Mouse (Mus musculus) liver, embryonic 16.5 days (tissue): ENCODE results near the gene Tas1r3. TPM values are rescaled to one million over a fixed set of nuclear protein-coding genes. Genes with fewer than 3 reads are reported as not detected.

Experiments used
- ATAC-seq: fragments of 200-750 bp; cut with Nextera tagmentation; 2 replicates; pipeline ENCODE4 v1.8.0; 2017; ENCODE audit warnings: low read depth, mild to moderate bottlenecking, moderate number of reproducible peaks, moderate library complexity
- H3K27ac ChIP-seq: fragments of 300-500 bp; sonication (generic); 2 replicates; pipeline ENCODE4 v1.5.1; 2014; ENCODE audit warnings: mild to moderate bottlenecking, low read length
- H3K27me3 ChIP-seq: fragments of 300-500 bp; sonication (generic); 2 replicates; pipeline ENCODE4 v1.6.1; 2014; ENCODE audit warnings: low read depth, low read length, mixed read lengths; ENCODE audit not compliant: control insufficient read depth, insufficient read depth
- H3K36me3 ChIP-seq: fragments of 300-500 bp; sonication (generic); 2 replicates; pipeline ENCODE4 v1.6.1; 2014; ENCODE audit warnings: mild to moderate bottlenecking; ENCODE audit not compliant: control insufficient read depth, insufficient read depth
- H3K4me1 ChIP-seq: fragments of 300-500 bp; sonication (generic); 2 replicates; pipeline ENCODE4 v1.6.1; 2014; ENCODE audit warnings: low read depth, low read length, mixed read lengths; ENCODE audit not compliant: control insufficient read depth
- H3K4me2 ChIP-seq: fragments of 300-500 bp; sonication (generic); 2 replicates; pipeline ENCODE4 v1.6.1; 2014; ENCODE audit warnings: low read depth, low read length, mixed read lengths
- H3K4me3 ChIP-seq: fragments of 300-500 bp; sonication (generic); 2 replicates; pipeline ENCODE4 v1.5.1; 2014; ENCODE audit warnings: low read depth, mild to moderate bottlenecking, low read length
- H3K9ac ChIP-seq: fragments of 300-500 bp; sonication (generic); 2 replicates; pipeline ENCODE4 v1.6.1; 2014; ENCODE audit warnings: low read depth, low read length
- H3K9me3 ChIP-seq: fragments of 300-500 bp; sonication (generic); replicated peaks from 2 replicates; pipeline ENCODE4 v1.6.1; 2016; ENCODE audit warnings: low read length; ENCODE audit not compliant: control insufficient read depth
- WGBS: fragments of 180-500 bp; shearing (Covaris S2); extraction: QIAGEN DNeasy Blood & Tissue Kit; methylation state at CpG from one replicate; pipeline ENCODE4 v1.1.7; 2014; ENCODE audit not compliant: insufficient replicate concordance; 5-methylcytosine and 5-hydroxymethylcytosine counted together
- polyA plus RNA-seq: library from polyadenylated mRNA; unstranded; fragments of >200 nt; fragmentation: Nextera tagmentation; extraction: Ambion mirVana; gene quantifications from 2 replicates; pipeline ENCODE4 v1.2.1, GENCODE M21; 2015

Tas1r3 gene
- polyA plus RNA-seq, 1 experiment from 2014 or later: 0.14 TPM

- no peaks in the 10 kb centered on the region for H3K9me3 ChIP-seq
- no peaks in the 10 kb centered on the region for H3K27me3 ChIP-seq
- peak overlapping the region; percentile 77 for H3K9ac ChIP-seq
- peak overlapping the region; percentile 51 for H3K27ac ChIP-seq
- H3K36me3 ChIP-seq: peaks cover 12% of the 10 kb centered on the region
- 4% methylated on average over 22 of the region's 22 CpGs for WGBS
- peak; percentile 17 for ATAC-seq
- H3K4me2 ChIP-seq: peak overlapping the region; percentile 96
- H3K4me1 ChIP-seq: peaks cover 28% of the 10 kb centered on the region
- H3K4me3 ChIP-seq: peak overlapping the region; percentile 83
Observed at GRCm38 (mm10) chr4:155868614-155869298, 5.6 kb upstream of the Tas1r3 start.

GRCm38 (mm10) chr4:155861787-155862186 lies 1.4 kb downstream of the Tas1r3 start:
- 70% methylated on average over 7 of the region's 7 CpGs for WGBS
- ATAC-seq: peak; percentile 17; the same call in 1 of the 2 replicates
- H3K36me3 ChIP-seq: peaks cover 15% of the 10 kb centered on the region

GRCm38 (mm10) chr4:155859318-155859717 lies 3.8 kb downstream of the Tas1r3 start:
- Histone ChIP-seq H3K27ac (no peak overlapping the region), H3K9me3 (no peaks in the 10 kb centered on the region), H3K4me2 (no peak overlapping the region), H3K4me3 (no peak overlapping the region), H3K27me3 (no peaks in the 10 kb centered on the region), H3K9ac (no peak overlapping the region), H3K4me1 (peaks cover 13% of the 10 kb centered on the region), H3K36me3 (peaks cover 14% of the 10 kb centered on the region)
- 0 out of 2 replicates have a peak, but pooled peaks have one; percentile 7 for ATAC-seq
- WGBS: 35% methylated on average over 13 of the region's 13 CpGs

More at GRCm38 (mm10) chr4:155861787-155862186, 1.4 kb downstream of the Tas1r3 start:
- no peak overlapping the region for H3K4me2 ChIP-seq
- H3K4me1 ChIP-seq: peaks cover 2% of the 10 kb centered on the region
- no peaks in the 10 kb centered on the region for H3K9me3 ChIP-seq
- H3K27ac ChIP-seq: no peak overlapping the region
- H3K27me3 ChIP-seq: no peaks in the 10 kb centered on the region
- H3K9ac ChIP-seq: no peak overlapping the region
- H3K4me3 ChIP-seq: no peak overlapping the region

- Histone ChIP-seq H3K27ac (0 out of 2 replicates have a peak overlapping the region, but pooled peaks have one; percentile 19), H3K4me3 (no peak overlapping the region), H3K27me3 (no peaks in the 10 kb centered on the region), H3K9ac (no peak overlapping the region), H3K36me3 (peaks cover 14% of the 10 kb centered on the region), H3K9me3 (no peaks in the 10 kb centered on the region), H3K4me2 (no peak overlapping the region), H3K4me1 (peaks cover 13% of the 10 kb centered on the region)
- ATAC-seq: peak; percentile 42
- WGBS: 31% methylated on average over 3 of the region's 3 CpGs
Observed at GRCm38 (mm10) chr4:155856881-155857280, 6.3 kb downstream of the Tas1r3 start.

- Histone ChIP-seq H3K4me2 (no peak overlapping the region), H3K36me3 (peaks cover 14% of the 10 kb centered on the region), H3K27ac (no peak overlapping the region), H3K27me3 (no peaks in the 10 kb centered on the region), H3K4me1 (peaks cover 13% of the 10 kb centered on the region), H3K4me3 (no peak overlapping the region), H3K9me3 (no peaks in the 10 kb centered on the region), H3K9ac (no peak overlapping the region)
- no peak for ATAC-seq
- 80% methylated on average over 12 of the region's 12 CpGs for WGBS
Observed at GRCm38 (mm10) chr4:155856071-155856470, 7.1 kb downstream of the Tas1r3 start.

- peaks cover 14% of the 10 kb centered on the region for H3K36me3 ChIP-seq
- WGBS: 86% methylated on average over 12 of the region's 12 CpGs
- H3K9me3 ChIP-seq: no peaks in the 10 kb centered on the region
- no peak for ATAC-seq
- no peak overlapping the region for H3K27ac ChIP-seq
- H3K4me3 ChIP-seq: no peak overlapping the region
- no peaks in the 10 kb centered on the region for H3K27me3 ChIP-seq
- no peak overlapping the region for H3K4me2 ChIP-seq
- H3K9ac ChIP-seq: no peak overlapping the region
- peaks cover 16% of the 10 kb centered on the region for H3K4me1 ChIP-seq
Observed at GRCm38 (mm10) chr4:155854991-155855390, 8.2 kb downstream of the Tas1r3 start.

- whole genome bisulfite sequencing: 87% methylated on average over 9 of the region's 9 CpGs
- Histone ChIP-seq H3K27ac (no peak overlapping the region), H3K9me3 (no peaks in the 10 kb centered on the region), H3K36me3 (peaks cover 14% of the 10 kb centered on the region), H3K4me3 (no peak overlapping the region), H3K27me3 (no peaks in the 10 kb centered on the region), H3K4me2 (no peak overlapping the region), H3K9ac (no peak overlapping the region), H3K4me1 (peaks cover 32% of the 10 kb centered on the region)
- no peak for ATAC-seq
Observed at GRCm38 (mm10) chr4:155853421-155853820, 9.7 kb downstream of the Tas1r3 start.

GRCm38 (mm10) chr4:155851951-155852411 lies 11.2 kb downstream of the Tas1r3 start:
- no peak for ATAC-seq
- H3K4me1 ChIP-seq: peaks cover 39% of the 10 kb centered on the region
- H3K4me2 ChIP-seq: no peak overlapping the region
- no peak overlapping the region for H3K27ac ChIP-seq
- no peaks in the 10 kb centered on the region for H3K9me3 ChIP-seq
- no peak overlapping the region for H3K9ac ChIP-seq
- peaks cover 9% of the 10 kb centered on the region for H3K36me3 ChIP-seq
- H3K4me3 ChIP-seq: no peak overlapping the region
- WGBS: 61% methylated on average over 2 of the region's 2 CpGs
- H3K27me3 ChIP-seq: no peaks in the 10 kb centered on the region

GRCm38 (mm10) chr4:155851368-155851767 lies 11.8 kb downstream of the Tas1r3 start:
- Histone ChIP-seq H3K27me3 (no peaks in the 10 kb centered on the region), H3K27ac (no peak overlapping the region), H3K36me3 (peaks cover 9% of the 10 kb centered on the region), H3K4me1 (peaks cover 40% of the 10 kb centered on the region), H3K9ac (no peak overlapping the region), H3K4me3 (no peak overlapping the region), H3K9me3 (no peaks in the 10 kb centered on the region), H3K4me2 (no peak overlapping the region)
- 76% methylated on average over 3 of the region's 3 CpGs for WGBS
- no peak for ATAC-seq
